Mouse (Mus musculus) splenic B cell, adult 2 months (primary cell): Measurements from ENCODE around the gene Gm28308.
A peak's percentile ranks its signal among the peaks of the same experiment; 100 is the strongest.

Source experiments
- DNase-seq: peaks from one replicate; pipeline ENCODE4 v3.0.0-alpha.2; 2011; ENCODE audit warnings: low read depth, low spot score
- H3K27me3 ChIP-seq: 2 replicates; pipeline ENCODE4 v1.6.1; 2012; ENCODE audit warnings: mild to moderate bottlenecking, low read length, moderate library complexity, mixed read lengths; ENCODE audit not compliant: control insufficient read depth, poor library complexity, insufficient read depth, severe bottlenecking
- H3K36me3 ChIP-seq: 2 replicates; pipeline ENCODE4 v1.6.1; 2012; ENCODE audit warnings: mild to moderate bottlenecking, low read length, moderate library complexity, mixed read lengths; ENCODE audit not compliant: control insufficient read depth, poor library complexity, insufficient read depth, severe bottlenecking

Gm28308 gene

GRCm38 (mm10) chr6:52220003-52220864, 7.1 kb upstream of the Gm28308 start:
- DNase-seq: no peak
- Histone ChIP-seq H3K27me3 (peaks cover 5% of the 10 kb centered on the region), H3K36me3 (no peaks in the 10 kb centered on the region)

- H3K27me3 ChIP-seq: peaks cover 5% of the 10 kb centered on the region
- H3K36me3 ChIP-seq: no peaks in the 10 kb centered on the region
- no peak for DNase-seq
These were observed 6.2 kb upstream of the Gm28308 start for GRCm38 (mm10) chr6:52219234-52219942.

- peaks cover 5% of the 10 kb centered on the region for H3K27me3 ChIP-seq
- DNase-seq: no peak
- H3K36me3 ChIP-seq: no peaks in the 10 kb centered on the region
These were observed 5.6 kb upstream of the Gm28308 start for GRCm38 (mm10) chr6:52218643-52219215.

GRCm38 (mm10) chr6:52217895-52218642, 4.9 kb upstream of the Gm28308 start:
- no peak for DNase-seq
- H3K36me3 ChIP-seq: no peaks in the 10 kb centered on the region
- peaks cover 7% of the 10 kb centered on the region for H3K27me3 ChIP-seq

- peak; percentile 60 for DNase-seq
- no peaks in the 10 kb centered on the region for H3K36me3 ChIP-seq
- H3K27me3 ChIP-seq: peaks cover 4% of the 10 kb centered on the region
These were observed 4.3 kb upstream of the Gm28308 start for GRCm38 (mm10) chr6:52217459-52217768.

- DNase-seq: no peak
- peaks cover 4% of the 10 kb centered on the region for H3K27me3 ChIP-seq
These were observed 3.7 kb upstream of the Gm28308 start for GRCm38 (mm10) chr6:52216691-52217458.

GRCm38 (mm10) chr6:52215771-52216535, 2.8 kb upstream of the Gm28308 start:
- DNase-seq: no peak

More at GRCm38 (mm10) chr6:52216691-52217458, 3.7 kb upstream of the Gm28308 start:
- no peaks in the 10 kb centered on the region for H3K36me3 ChIP-seq

GRCm38 (mm10) chr6:52215070-52215469, 1.9 kb upstream of the Gm28308 start:
- Histone ChIP-seq H3K27me3 (peaks cover 6% of the 10 kb centered on the region), H3K36me3 (no peaks in the 10 kb centered on the region)
- no peak for DNase-seq

More at GRCm38 (mm10) chr6:52215771-52216535, 2.8 kb upstream of the Gm28308 start:
- Histone ChIP-seq H3K27me3 (peaks cover 6% of the 10 kb centered on the region), H3K36me3 (no peaks in the 10 kb centered on the region)

- Histone ChIP-seq H3K27me3 (peaks cover 6% of the 10 kb centered on the region), H3K36me3 (no peaks in the 10 kb centered on the region)
- DNase-seq: no peak
These were observed 1.1 kb upstream of the Gm28308 start for GRCm38 (mm10) chr6:52214271-52214670.

- DNase-seq: no peak
- H3K36me3 ChIP-seq: no peaks in the 10 kb centered on the region
- peaks cover 4% of the 10 kb centered on the region for H3K27me3 ChIP-seq
These were observed 502 bp downstream of the Gm28308 start for GRCm38 (mm10) chr6:52212556-52213118.

GRCm38 (mm10) chr6:52211961-52212360, 1.2 kb downstream of the Gm28308 start:
- H3K36me3 ChIP-seq: no peaks in the 10 kb centered on the region
- H3K27me3 ChIP-seq: peaks cover 4% of the 10 kb centered on the region
- no peak for DNase-seq

GRCm38 (mm10) chr6:52211170-52211935, 1.8 kb downstream of the Gm28308 start:
- DNase-seq: peak; percentile 78
- H3K36me3 ChIP-seq: no peaks in the 10 kb centered on the region
- H3K27me3 ChIP-seq: peaks cover 4% of the 10 kb centered on the region

GRCm38 (mm10) chr6:52209685-52210046, 3.5 kb downstream of the Gm28308 start:
- Histone ChIP-seq H3K36me3 (no peaks in the 10 kb centered on the region), H3K27me3 (peaks cover 4% of the 10 kb centered on the region)
- no peak for DNase-seq
